Mouse (Mus musculus) thymus, adult 2 months (tissue): ENCODE results near the gene Tnk2. TPM values are rescaled to one million over a fixed set of nuclear protein-coding genes. Genes with fewer than 3 reads are reported as not detected.
A peak's percentile ranks its signal among the peaks of the same experiment; 100 is the strongest.

Experiments used
- DNase-seq: peaks from one replicate; pipeline ENCODE4 v3.0.0; 2021
- H3K27ac ChIP-seq: fragments of 200-500 bp; 2 replicates; pipeline ENCODE4 v1.5.1; 2012; ENCODE audit warnings: low read length, control low read depth; ENCODE audit not compliant: control insufficient read depth, insufficient read depth
- H3K27me3 ChIP-seq: fragments of 200-500 bp; 2 replicates; pipeline ENCODE4 v1.6.1; 2012; ENCODE audit warnings: mild to moderate bottlenecking, low read length, moderate library complexity, mixed read lengths; ENCODE audit not compliant: control insufficient read depth, insufficient read depth
- H3K36me3 ChIP-seq: fragments of 200-500 bp; 2 replicates; pipeline ENCODE4 v1.6.1; 2012; ENCODE audit warnings: mild to moderate bottlenecking, low read length, moderate library complexity; ENCODE audit not compliant: control insufficient read depth, insufficient read depth
- H3K4me1 ChIP-seq: fragments of 200-500 bp; replicated peaks from 2 replicates; pipeline ENCODE4 v1.6.1; 2012; ENCODE audit warnings: low read length; ENCODE audit not compliant: control insufficient read depth, insufficient read depth
- H3K4me3 ChIP-seq: fragments of 200-500 bp; 2 replicates; pipeline ENCODE4 v1.5.1; 2012; ENCODE audit warnings: mild to moderate bottlenecking, low read length, control low read depth, moderate library complexity; ENCODE audit not compliant: control insufficient read depth, insufficient read depth
- CTCF ChIP-seq: fragments of 200-500 bp; IDR thresholded peaks from 2 replicates; pipeline ENCODE4 v1.5.1; 2012; ENCODE audit warnings: mild to moderate bottlenecking, control low read depth, low read length, moderate library complexity, borderline replicate concordance; ENCODE audit not compliant: control insufficient read depth, poor library complexity, insufficient read depth; ENCODE audit errors: extremely low read depth
- POLR2A ChIP-seq: fragments of 200-500 bp; IDR thresholded peaks from 2 replicates; pipeline ENCODE4 v1.6.1; 2012; ENCODE audit warnings: mild to moderate bottlenecking, low read length, control low read depth, moderate library complexity; ENCODE audit not compliant: control insufficient read depth, poor library complexity, insufficient read depth; ENCODE audit errors: extremely low read depth
- WGBS: fragments of 180-500 bp; shearing (Covaris S2); methylation state at CpG from one replicate; pipeline ENCODE4 v1.1.7; 2018; 5-methylcytosine and 5-hydroxymethylcytosine counted together
- polyA plus RNA-seq: library from polyadenylated mRNA; depleted of rRNA; stranded (reverse); fragments of >200 nt; gene quantifications from 2 replicates; pipeline ENCODE4 v1.2.3, GENCODE M21; 2012

Tnk2 gene
- polyA plus RNA-seq, 1 experiment: 479 TPM

- Histone ChIP-seq H3K27me3 (no peaks in the 10 kb centered on the region), H3K4me3 (no peak overlapping the region), H3K4me1 (peaks cover 70% of the 10 kb centered on the region), H3K27ac (peak overlapping the region; percentile 54), H3K36me3 (0 out of 2 replicates have a peak, but pooled peaks cover 10% of the 10 kb centered on the region)
- no peak for TF ChIP-seq POLR2A
- TF ChIP-seq CTCF: no peak
- DNase-seq: no peak
- WGBS: 67% methylated on average over 10 of the region's 10 CpGs
Observed at GRCm38 (mm10) chr16:32660557-32661321, 17.1 kb downstream of the Tnk2 start.

DNA sequence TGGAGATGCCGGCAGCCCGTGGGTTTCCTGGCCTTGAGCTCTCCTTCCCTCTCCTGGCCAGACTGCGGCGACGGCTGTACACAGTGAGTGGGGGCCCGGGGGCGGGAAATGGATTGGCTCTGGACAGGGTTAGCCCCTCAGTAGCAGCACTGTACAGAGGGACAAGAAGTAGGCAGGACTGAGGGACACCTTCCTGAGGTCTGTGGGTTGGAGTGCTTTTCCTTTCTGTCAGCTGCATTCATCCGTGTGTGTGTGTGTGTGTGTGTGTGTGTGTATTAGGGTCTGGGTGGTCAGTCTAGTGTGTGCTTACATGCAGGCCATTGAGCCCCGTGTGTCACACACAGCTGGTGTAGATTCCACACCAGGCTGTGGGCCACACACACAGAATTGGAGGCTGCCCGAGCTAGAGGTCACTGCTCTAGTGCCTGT lies 17.8 kb downstream of the Tnk2 start:
- Histone ChIP-seq H3K27ac (no peak overlapping the region), H3K36me3 (0 out of 2 replicates have a peak, but pooled peaks cover 10% of the 10 kb centered on the region), H3K27me3 (no peaks in the 10 kb centered on the region), H3K4me3 (no peak overlapping the region), H3K4me1 (peaks cover 74% of the 10 kb centered on the region)
- no peak for TF ChIP-seq POLR2A
- TF ChIP-seq CTCF: no peak
- no peak for DNase-seq
- 47% methylated on average over 10 of the region's 10 CpGs for WGBS

DNA sequence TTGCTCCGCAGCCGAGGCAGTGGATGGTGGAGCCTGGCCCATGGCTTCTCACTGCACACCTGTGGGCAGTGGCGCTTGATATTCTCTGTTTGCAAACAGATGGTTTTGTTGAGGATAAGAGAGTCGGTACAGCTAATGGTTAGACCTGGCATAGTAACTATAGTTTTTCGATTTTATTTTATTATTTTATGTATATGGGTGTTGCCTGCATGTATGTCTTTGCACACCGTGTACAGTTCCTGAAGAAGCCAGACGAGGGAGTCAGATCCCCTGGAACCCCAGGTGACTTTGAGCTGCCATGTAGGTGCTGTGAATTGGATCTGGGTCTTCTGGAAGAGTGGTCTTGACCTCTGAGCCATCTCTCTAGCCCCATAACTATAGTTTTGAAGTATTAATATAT lies 18.7 kb downstream of the Tnk2 start:
- H3K4me1 ChIP-seq: peaks cover 80% of the 10 kb centered on the region
- WGBS: 96% methylated on average over 7 of the region's 7 CpGs
- no peak for TF ChIP-seq POLR2A
- no peak for TF ChIP-seq CTCF
- 0 out of 2 replicates have a peak, but pooled peaks cover 10% of the 10 kb centered on the region for H3K36me3 ChIP-seq
- no peaks in the 10 kb centered on the region for H3K27me3 ChIP-seq
- no peak overlapping the region for H3K27ac ChIP-seq
- DNase-seq: no peak
- H3K4me3 ChIP-seq: no peak overlapping the region

DNA sequence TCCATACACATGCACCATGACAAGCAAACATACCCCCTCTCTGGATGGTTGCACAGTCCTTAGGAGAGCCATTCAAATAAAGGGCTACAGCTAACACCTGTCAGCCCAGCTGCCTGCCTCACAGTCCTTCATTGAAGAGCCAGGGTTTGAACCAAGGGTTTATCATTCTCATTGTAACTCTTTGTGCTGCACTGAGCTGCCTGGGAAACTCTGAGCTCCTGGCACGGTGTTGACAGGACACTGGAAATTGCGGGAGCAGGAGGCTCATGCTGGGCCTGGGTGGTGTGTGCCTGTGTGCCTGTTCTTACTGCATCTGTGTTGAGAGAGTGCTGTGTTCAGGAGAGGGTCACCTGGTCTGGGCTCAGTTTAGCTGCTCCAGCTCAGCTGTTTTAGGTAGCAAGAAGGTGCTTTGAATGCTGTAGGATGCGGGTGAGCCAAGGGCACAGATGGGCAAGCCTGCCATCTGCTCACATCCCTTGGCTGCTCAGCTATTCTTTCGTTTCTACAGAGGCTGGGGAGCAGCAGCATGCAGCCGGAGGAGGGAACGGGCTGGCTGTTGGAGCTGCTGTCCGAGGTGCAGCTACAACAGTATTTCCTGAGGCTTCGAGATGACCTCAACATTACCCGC lies 19.7 kb downstream of the Tnk2 start:
- H3K27ac ChIP-seq: no peak overlapping the region
- TF ChIP-seq POLR2A (no peak), CTCF (no peak)
- no peak overlapping the region for H3K4me3 ChIP-seq
- WGBS: 91% methylated on average over 9 of the region's 9 CpGs
- H3K27me3 ChIP-seq: no peaks in the 10 kb centered on the region
- no peak for DNase-seq
- H3K4me1 ChIP-seq: peaks cover 83% of the 10 kb centered on the region
- H3K36me3 ChIP-seq: 0 out of 2 replicates have a peak, but pooled peaks cover 10% of the 10 kb centered on the region

- H3K4me3 ChIP-seq: no peak overlapping the region
- 90% methylated on average over 2 of the region's 2 CpGs for WGBS
- TF ChIP-seq POLR2A (no peak), CTCF (no peak)
- no peak overlapping the region for H3K27ac ChIP-seq
- H3K36me3 ChIP-seq: 0 out of 2 replicates have a peak, but pooled peaks cover 10% of the 10 kb centered on the region
- no peak for DNase-seq
- peaks cover 77% of the 10 kb centered on the region for H3K4me1 ChIP-seq
- H3K27me3 ChIP-seq: no peaks in the 10 kb centered on the region
Observed at GRCm38 (mm10) chr16:32664211-32664610, 20.5 kb downstream of the Tnk2 start.

- H3K36me3 ChIP-seq: peaks cover 28% of the 10 kb centered on the region
- peaks cover 59% of the 10 kb centered on the region for H3K4me1 ChIP-seq
- TF ChIP-seq CTCF: no peak
- no peak for TF ChIP-seq POLR2A
- no peaks in the 10 kb centered on the region for H3K27me3 ChIP-seq
- DNase-seq: no peak
- no peak overlapping the region for H3K4me3 ChIP-seq
- no peak overlapping the region for H3K27ac ChIP-seq
- 85% methylated on average over 11 of the region's 11 CpGs for WGBS
Observed at GRCm38 (mm10) chr16:32665851-32666665, 22.4 kb downstream of the Tnk2 start.
